Mouse (Mus musculus): ENCODE measurements around the gene Nfkbid. TPM values are rescaled to one million over a fixed set of nuclear protein-coding genes. Genes with fewer than 3 reads are reported as not detected.
"Not testable (repeated sequence)": the region's sequence is repeated elsewhere in the genome, so short reads cannot be mapped to it uniquely, and the experiment has no call there.

Gene Nfkbid
- total and polyA plus RNA-seq, 2 experiments from 2014 or later = 2.2 to 2.8 TPM

GRCm38 (mm10) chr7:30459484-30459883 is 38.0 kb downstream of the Nfkbid start:
- Histone ChIP-seq H3K27me3 (ENCODE audit: insufficient read depth, low read length) (peaks cover 52% of the 10 kb centered on the region), H3K9ac (replicated peaks; ENCODE audit: low read length, poor library complexity, severe bottlenecking) (no peak overlapping the region), H3K36me3 (ENCODE audit: insufficient read depth, low read length) (no peaks in the 10 kb centered on the region), H3K4me2 (ENCODE audit: low read depth, low read length, poor library complexity, severe bottlenecking) (no peak overlapping the region), H3K4me3 (ENCODE audit: low read depth, low read length) (no peak overlapping the region), H3K9me3 (ENCODE audit: low read length) (no peaks in the 10 kb centered on the region), H3K4me1 (ENCODE audit: insufficient read depth, low read length) (peaks cover 3% of the 10 kb centered on the region; the same call in 1 of the 2 replicates), H3K27ac (ENCODE audit: low read depth, low read length) (no peak overlapping the region)
- no peak for TF ChIP-seq CTCF (IDR thresholded peaks at IDR 0.05)
- WGBS = 33% methylated on average over 6 of the region's 6 CpGs
- DNase-seq (ENCODE audit: low spot score) = no peak
- no peak for ATAC-seq (ENCODE audit: low FRiP score)

GRCm38 (mm10) chr7:30463568-30463967 is 42.0 kb downstream of the Nfkbid start:
- H3K36me3 ChIP-seq (ENCODE audit: insufficient read depth, low read length) = no peaks in the 10 kb centered on the region
- H3K27me3 ChIP-seq (ENCODE audit: insufficient read depth, low read length) = peaks cover 56% of the 10 kb centered on the region
- ATAC-seq (ENCODE audit: low FRiP score) (no peak), DNase-seq (ENCODE audit: low spot score) (no peak)
- H3K4me2 ChIP-seq (ENCODE audit: low read depth, low read length, poor library complexity, severe bottlenecking) = no peak overlapping the region
- no peaks in the 10 kb centered on the region for H3K9me3 ChIP-seq (ENCODE audit: low read length)
- no peak for TF ChIP-seq CTCF (IDR thresholded peaks at IDR 0.05)
- no peak overlapping the region for H3K4me3 ChIP-seq (ENCODE audit: low read depth, low read length)
- H3K9ac ChIP-seq (replicated peaks; ENCODE audit: low read length, poor library complexity, severe bottlenecking) = no peak overlapping the region
- 21% methylated on average over 7 of the region's 7 CpGs for WGBS
- H3K27ac ChIP-seq (ENCODE audit: low read depth, low read length) = no peak overlapping the region
- 0 out of 2 replicates have a peak, but pooled peaks cover 3% of the 10 kb centered on the region for H3K4me1 ChIP-seq (ENCODE audit: insufficient read depth, low read length)

GRCm38 (mm10) chr7:30463996-30464395 is 42.5 kb downstream of the Nfkbid start:
- DNase-seq (ENCODE audit: low spot score) (no peak), ATAC-seq (ENCODE audit: low FRiP score) (no peak)
- no peaks in the 10 kb centered on the region for H3K36me3 ChIP-seq (ENCODE audit: insufficient read depth, low read length)
- peaks cover 56% of the 10 kb centered on the region for H3K27me3 ChIP-seq (ENCODE audit: insufficient read depth, low read length)
- no peak overlapping the region for H3K27ac ChIP-seq (ENCODE audit: low read depth, low read length)
- TF ChIP-seq CTCF (IDR thresholded peaks at IDR 0.05) = no peak
- 0 out of 2 replicates have a peak, but pooled peaks cover 3% of the 10 kb centered on the region for H3K4me1 ChIP-seq (ENCODE audit: insufficient read depth, low read length)
- H3K9ac ChIP-seq (replicated peaks; ENCODE audit: low read length, poor library complexity, severe bottlenecking) = no peak overlapping the region
- H3K9me3 ChIP-seq (ENCODE audit: low read length) = no peaks in the 10 kb centered on the region
- 11% methylated on average over 4 of the region's 4 CpGs for WGBS
- no peak overlapping the region for H3K4me2 ChIP-seq (ENCODE audit: low read depth, low read length, poor library complexity, severe bottlenecking)
- no peak overlapping the region for H3K4me3 ChIP-seq (ENCODE audit: low read depth, low read length)

GRCm38 (mm10) chr7:30464816-30465300 is 43.3 kb downstream of the Nfkbid start:
- ATAC-seq (ENCODE audit: low FRiP score) (no peak), DNase-seq (ENCODE audit: low spot score) (no peak)
- no peak for TF ChIP-seq CTCF (IDR thresholded peaks at IDR 0.05)
- no peak overlapping the region for H3K27ac ChIP-seq (ENCODE audit: low read depth, low read length)
- no peaks in the 10 kb centered on the region for H3K9me3 ChIP-seq (ENCODE audit: low read length)
- no peak overlapping the region for H3K4me3 ChIP-seq (ENCODE audit: low read depth, low read length)
- no peak overlapping the region for H3K4me2 ChIP-seq (ENCODE audit: low read depth, low read length, poor library complexity, severe bottlenecking)
- H3K27me3 ChIP-seq (ENCODE audit: insufficient read depth, low read length) = peaks cover 56% of the 10 kb centered on the region
- H3K4me1 ChIP-seq (ENCODE audit: insufficient read depth, low read length) = 0 out of 2 replicates have a peak, but pooled peaks cover 3% of the 10 kb centered on the region
- 21% methylated on average over 6 of the region's 6 CpGs for WGBS
- no peaks in the 10 kb centered on the region for H3K36me3 ChIP-seq (ENCODE audit: insufficient read depth, low read length)
- no peak overlapping the region for H3K9ac ChIP-seq (replicated peaks; ENCODE audit: low read length, poor library complexity, severe bottlenecking)

- Histone ChIP-seq H3K27me3 (ENCODE audit: insufficient read depth, low read length) (peaks cover 5% of the 10 kb centered on the region), H3K9ac (replicated peaks; ENCODE audit: low read length, poor library complexity, severe bottlenecking) (no peak overlapping the region), H3K9me3 (ENCODE audit: low read length) (no peaks in the 10 kb centered on the region), H3K4me3 (ENCODE audit: low read depth, low read length) (no peak overlapping the region), H3K4me1 (ENCODE audit: insufficient read depth, low read length) (no peaks in the 10 kb centered on the region), H3K27ac (ENCODE audit: low read depth, low read length) (no peak overlapping the region), H3K4me2 (ENCODE audit: low read depth, low read length, poor library complexity, severe bottlenecking) (no peak overlapping the region), H3K36me3 (ENCODE audit: insufficient read depth, low read length) (no peaks in the 10 kb centered on the region)
- DNase-seq (ENCODE audit: low spot score) (peak; percentile 57), ATAC-seq (ENCODE audit: low FRiP score) (no peak)
- 46% methylated on average over 5 of the region's 5 CpGs for whole genome bisulfite sequencing
- TF ChIP-seq CTCF (IDR thresholded peaks at IDR 0.05) = peak; percentile 73
These were observed 50.9 kb downstream of the Nfkbid start for GRCm38 (mm10) chr7:30472411-30472810.

GRCm38 (mm10) chr7:30474999-30475398 is 53.5 kb downstream of the Nfkbid start:
- H3K4me1 ChIP-seq (ENCODE audit: insufficient read depth, low read length) = no peaks in the 10 kb centered on the region
- H3K9me3 ChIP-seq (ENCODE audit: low read length) = no peaks in the 10 kb centered on the region
- ATAC-seq (ENCODE audit: low FRiP score) (no peak), DNase-seq (ENCODE audit: low spot score) (no peak)
- no peak overlapping the region for H3K4me2 ChIP-seq (ENCODE audit: low read depth, low read length, poor library complexity, severe bottlenecking)
- no peak overlapping the region for H3K9ac ChIP-seq (replicated peaks; ENCODE audit: low read length, poor library complexity, severe bottlenecking)
- H3K27ac ChIP-seq (ENCODE audit: low read depth, low read length) = no peak overlapping the region
- H3K4me3 ChIP-seq (ENCODE audit: low read depth, low read length) = no peak overlapping the region
- no peak for TF ChIP-seq CTCF (IDR thresholded peaks at IDR 0.05)
- no peaks in the 10 kb centered on the region for H3K27me3 ChIP-seq (ENCODE audit: insufficient read depth, low read length)
- 59% methylated on average over 4 of the region's 4 CpGs for WGBS
- H3K36me3 ChIP-seq (ENCODE audit: insufficient read depth, low read length) = no peaks in the 10 kb centered on the region

GRCm38 (mm10) chr7:30476136-30476535 is 54.6 kb downstream of the Nfkbid start:
- H3K9ac ChIP-seq (replicated peaks; ENCODE audit: low read length, poor library complexity, severe bottlenecking); DNase-seq (ENCODE audit: low spot score); H3K9me3 ChIP-seq (ENCODE audit: low read length); H3K27me3 ChIP-seq (ENCODE audit: insufficient read depth, low read length); ATAC-seq (ENCODE audit: low FRiP score); H3K4me3 ChIP-seq (ENCODE audit: low read depth, low read length); H3K27ac ChIP-seq (ENCODE audit: low read depth, low read length); H3K4me2 ChIP-seq (ENCODE audit: low read depth, low read length, poor library complexity, severe bottlenecking); H3K4me1 ChIP-seq (ENCODE audit: insufficient read depth, low read length); H3K36me3 ChIP-seq (ENCODE audit: insufficient read depth, low read length): not testable (repeated sequence)
- 85% methylated on average over 7 of the region's 7 CpGs for WGBS

All from midbrain, postnatal 0 days (tissue).